Mouse (Mus musculus) stomach, postnatal 0 days (tissue): ENCODE data around the gene Cadps.

Source experiments
- CTCF ChIP-seq: IDR thresholded peaks from 2 replicates; pipeline ENCODE4 v1.5.1; 2016; ENCODE audit warnings: antibody characterized with exemption, low read depth, mild to moderate bottlenecking, moderate library complexity
- EP300 ChIP-seq: optimal IDR thresholded peaks from 2 replicates; pipeline ENCODE3; 2016; ENCODE audit warnings: antibody characterized with exemption

DNA sequence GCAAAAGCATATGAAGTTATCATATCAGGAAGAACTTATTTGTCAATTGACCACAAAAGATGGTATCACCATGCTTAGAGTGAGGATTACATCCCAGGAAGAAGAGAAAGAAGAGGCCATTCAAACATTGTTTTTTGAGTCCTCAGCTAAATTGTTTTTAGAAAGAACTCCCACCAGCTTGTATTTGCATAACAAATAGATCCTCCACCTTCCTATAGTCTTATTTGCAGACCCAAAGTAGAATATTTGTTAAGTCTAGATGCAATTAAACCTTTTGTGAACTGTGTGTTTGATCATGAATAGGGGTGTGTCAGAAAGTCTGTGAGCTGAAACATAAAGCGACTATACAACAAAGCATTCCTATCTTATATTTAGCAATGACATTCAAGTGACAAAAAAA lies 15.0 kb upstream of the Cadps start:
- TF ChIP-seq CTCF (no peak), EP300 (no peak)
